Mouse (Mus musculus) C2C12 (cell line): ENCODE measurements around the gene Dgka.

Experiments
- CTCF ChIP-seq: IDR thresholded peaks from one replicate; pipeline ENCODE4 v1.5.1; 2011; ENCODE audit not compliant: control insufficient read depth, insufficient read depth, insufficient read length
- USF1 ChIP-seq: IDR thresholded peaks from one replicate; pipeline ENCODE4 v1.6.1; 2011; ENCODE audit warnings: low read depth, mild to moderate bottlenecking, control low read depth, moderate library complexity

DNA sequence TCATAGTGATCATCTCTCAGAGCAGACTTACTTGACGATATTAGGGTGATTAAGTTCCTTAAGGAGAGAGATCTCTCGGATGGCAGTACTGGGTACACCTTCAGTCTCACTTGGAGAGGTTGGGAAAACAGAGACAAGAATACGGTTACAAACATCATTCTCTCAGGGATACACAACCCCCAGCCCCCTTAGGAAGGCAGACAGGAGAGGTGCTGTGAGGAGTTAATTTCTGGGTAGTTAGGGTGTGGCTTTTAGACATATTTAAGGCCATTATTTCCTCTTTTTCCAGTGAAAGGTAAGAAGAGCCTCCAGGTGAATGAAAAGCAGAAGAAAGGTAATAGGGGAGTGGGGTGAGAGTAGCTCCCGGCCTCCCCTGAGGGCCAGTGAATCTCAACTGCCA, 40.8 kb downstream of the Dgka start, which contains the start of gene Pmel:
- TF ChIP-seq CTCF: no peak
- TF ChIP-seq USF1: no peak
